Mouse (Mus musculus) hindbrain, embryonic 13.5 days (tissue): Measurements from ENCODE around the gene Ppm1n. TPM values are rescaled to one million over a fixed set of nuclear protein-coding genes. Genes with fewer than 3 reads are reported as not detected.

ENCODE experiments used
- ATAC-seq: fragments of 200-750 bp; cut with Nextera tagmentation; 2 replicates; pipeline ENCODE4 v1.8.0; 2017; ENCODE audit warnings: moderate TSS enrichment; ENCODE audit not compliant: low FRiP score
- H3K27ac ChIP-seq: fragments of 300-500 bp; sonication (generic); 2 replicates; pipeline ENCODE4 v1.5.1; 2015; ENCODE audit warnings: inconsistent platforms, mild to moderate bottlenecking, moderate library complexity
- H3K27me3 ChIP-seq: fragments of 300-500 bp; sonication (generic); 2 replicates; pipeline ENCODE4 v1.6.1; 2015; ENCODE audit warnings: mild to moderate bottlenecking, inconsistent platforms
- H3K36me3 ChIP-seq: fragments of 300-500 bp; sonication (generic); 2 replicates; pipeline ENCODE4 v1.6.1; 2015; ENCODE audit warnings: mild to moderate bottlenecking, inconsistent platforms
- H3K4me1 ChIP-seq: fragments of 300-500 bp; sonication (generic); replicated peaks from 2 replicates; pipeline ENCODE4 v1.6.1; 2015; ENCODE audit warnings: inconsistent platforms
- H3K4me2 ChIP-seq: fragments of 300-500 bp; sonication (generic); 2 replicates; pipeline ENCODE4 v1.6.1; 2015; ENCODE audit warnings: inconsistent platforms, mild to moderate bottlenecking, moderate library complexity
- H3K4me3 ChIP-seq: fragments of 300-500 bp; sonication (generic); 2 replicates; pipeline ENCODE4 v1.5.1; 2015; ENCODE audit warnings: mild to moderate bottlenecking, inconsistent platforms
- H3K9ac ChIP-seq: fragments of 300-500 bp; sonication (generic); 2 replicates; pipeline ENCODE4 v1.6.1; 2015; ENCODE audit warnings: mild to moderate bottlenecking, inconsistent platforms
- H3K9me3 ChIP-seq: fragments of 300-500 bp; sonication (generic); 2 replicates; pipeline ENCODE4 v1.6.1; 2016; ENCODE audit warnings: inconsistent platforms
- WGBS: fragments of 180-500 bp; shearing (Covaris S2); methylation state at CpG from one replicate; pipeline ENCODE4 v1.1.7; 2015; 5-methylcytosine and 5-hydroxymethylcytosine counted together
- polyA plus RNA-seq: library from polyadenylated mRNA; unstranded; fragments of >200 nt; fragmentation: Nextera tagmentation; extraction: Ambion mirVana; gene quantifications from 2 replicates; pipeline ENCODE4 v1.2.1, GENCODE M21; 2015

Gene Ppm1n
- 0.49 and 0.69 TPM in 2 replicates for polyA plus RNA-seq

DNA sequence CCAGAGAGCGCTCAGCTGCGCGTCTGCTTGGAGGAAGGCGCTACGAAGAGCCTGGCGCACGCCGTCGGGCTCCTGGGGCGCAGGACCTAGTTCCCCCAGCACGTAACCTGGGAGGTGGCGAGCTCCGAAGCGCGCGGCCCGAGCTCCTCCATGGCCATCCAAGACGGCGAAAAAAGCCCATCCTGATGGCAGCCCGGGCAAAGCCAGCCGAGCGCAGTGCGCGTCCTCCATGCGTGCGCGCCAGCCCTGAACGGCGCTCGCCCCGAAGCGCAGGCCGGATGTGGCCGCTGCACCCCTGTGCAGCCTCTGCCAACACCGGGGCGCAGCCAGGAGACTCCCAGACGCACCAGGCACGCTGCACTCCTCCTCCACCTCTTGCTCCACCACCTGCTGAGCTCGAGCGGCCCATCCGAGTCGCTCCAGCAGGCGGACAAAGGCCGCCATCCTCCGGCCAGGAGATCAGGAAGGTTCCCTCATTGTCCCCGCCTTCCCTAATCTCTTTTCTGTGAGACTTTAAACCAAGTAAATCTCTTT, at the start of gene Ppm1n:
Gene Ppm1n (minus strand): TSS at position 484 of the 534 bp plus-strand sequence.
- under 1% methylated on average over 46 of the region's 46 CpGs for WGBS
- peaks cover 58% of the 10 kb centered on the region for H3K27me3 ChIP-seq
- ATAC-seq: no peak
- no peaks in the 10 kb centered on the region for H3K36me3 ChIP-seq
- H3K9ac ChIP-seq: peak within 1 kb of the TSS; percentile 60
- peak within 1 kb of the TSS; percentile 35 for H3K4me3 ChIP-seq
- peak within 1 kb of the TSS; percentile 54 for H3K4me2 ChIP-seq
- H3K4me1 ChIP-seq: peaks cover 24% of the 10 kb centered on the region
- H3K9me3 ChIP-seq: no peaks in the 10 kb centered on the region
- no peak within 1 kb of the TSS for H3K27ac ChIP-seq

- 0 out of 2 replicates have a peak, but pooled peaks cover 2% of the 10 kb centered on the region for H3K27me3 ChIP-seq
- ATAC-seq: no peak
- H3K9ac ChIP-seq: no peak overlapping the region
- H3K4me1 ChIP-seq: peaks cover 24% of the 10 kb centered on the region
- H3K27ac ChIP-seq: no peak overlapping the region
- H3K9me3 ChIP-seq: no peaks in the 10 kb centered on the region
- no peaks in the 10 kb centered on the region for H3K36me3 ChIP-seq
- no peak overlapping the region for H3K4me2 ChIP-seq
- H3K4me3 ChIP-seq: no peak overlapping the region
Observed at GRCm38 (mm10) chr7:19328425-19328824, 48.6 kb upstream of the Ppm1n start.

- H3K4me1 ChIP-seq: peaks cover 21% of the 10 kb centered on the region
- no peak overlapping the region for H3K4me3 ChIP-seq
- H3K27ac ChIP-seq: no peak overlapping the region
- 78% methylated on average over 5 of the region's 5 CpGs for WGBS
- H3K36me3 ChIP-seq: no peaks in the 10 kb centered on the region
- H3K27me3 ChIP-seq: 0 out of 2 replicates have a peak, but pooled peaks cover 8% of the 10 kb centered on the region
- H3K9ac ChIP-seq: 0 out of 2 replicates have a peak overlapping the region, but pooled peaks have one; percentile 11
- ATAC-seq: no peak
- no peaks in the 10 kb centered on the region for H3K9me3 ChIP-seq
- H3K4me2 ChIP-seq: peak overlapping the region; percentile 68; the same call in 1 of the 2 replicates
Observed at GRCm38 (mm10) chr7:19327782-19328181, 47.9 kb upstream of the Ppm1n start.

- peak overlapping the region; percentile 63 for H3K9ac ChIP-seq
Observed at GRCm38 (mm10) chr7:19327128-19327527, 47.3 kb upstream of the Ppm1n start.

DNA sequence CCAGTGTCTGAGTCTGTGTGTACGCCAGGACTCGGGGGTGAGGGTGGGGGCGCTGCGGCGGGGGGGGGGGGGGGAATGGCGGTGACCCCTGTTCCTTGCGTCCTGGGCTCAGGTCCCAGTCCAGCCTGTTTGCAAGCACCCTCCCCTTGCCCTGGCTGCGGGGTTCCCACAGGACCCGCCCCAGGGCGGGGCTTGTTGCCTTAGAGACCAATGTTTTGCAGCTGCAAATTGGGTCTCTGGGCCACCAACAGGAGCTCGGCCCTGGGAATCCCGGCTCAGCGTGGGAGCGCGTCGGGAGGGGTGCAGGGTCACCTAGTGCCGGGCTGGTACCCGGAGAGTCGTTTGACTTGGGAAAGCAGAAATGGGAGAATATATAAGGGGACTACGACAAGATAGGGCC, 46.5 kb upstream of the Ppm1n start:
- no peaks in the 10 kb centered on the region for H3K9me3 ChIP-seq
- peak overlapping the region; percentile 41 for H3K4me3 ChIP-seq
- under 1% methylated on average over 19 of the region's 20 CpGs for WGBS

More at GRCm38 (mm10) chr7:19327128-19327527, 47.3 kb upstream of the Ppm1n start:
- Histone ChIP-seq H3K36me3 (no peaks in the 10 kb centered on the region), H3K27me3 (0 out of 2 replicates have a peak, but pooled peaks cover 15% of the 10 kb centered on the region), H3K27ac (peak overlapping the region; percentile 60; the same call in 1 of the 2 replicates), H3K9me3 (no peaks in the 10 kb centered on the region), H3K4me1 (peaks cover 18% of the 10 kb centered on the region), H3K4me3 (peak overlapping the region; percentile 41), H3K4me2 (peak overlapping the region; percentile 68)
- WGBS: under 1% methylated on average over 22 of the region's 22 CpGs
- peak; percentile 53 for ATAC-seq

DNA sequence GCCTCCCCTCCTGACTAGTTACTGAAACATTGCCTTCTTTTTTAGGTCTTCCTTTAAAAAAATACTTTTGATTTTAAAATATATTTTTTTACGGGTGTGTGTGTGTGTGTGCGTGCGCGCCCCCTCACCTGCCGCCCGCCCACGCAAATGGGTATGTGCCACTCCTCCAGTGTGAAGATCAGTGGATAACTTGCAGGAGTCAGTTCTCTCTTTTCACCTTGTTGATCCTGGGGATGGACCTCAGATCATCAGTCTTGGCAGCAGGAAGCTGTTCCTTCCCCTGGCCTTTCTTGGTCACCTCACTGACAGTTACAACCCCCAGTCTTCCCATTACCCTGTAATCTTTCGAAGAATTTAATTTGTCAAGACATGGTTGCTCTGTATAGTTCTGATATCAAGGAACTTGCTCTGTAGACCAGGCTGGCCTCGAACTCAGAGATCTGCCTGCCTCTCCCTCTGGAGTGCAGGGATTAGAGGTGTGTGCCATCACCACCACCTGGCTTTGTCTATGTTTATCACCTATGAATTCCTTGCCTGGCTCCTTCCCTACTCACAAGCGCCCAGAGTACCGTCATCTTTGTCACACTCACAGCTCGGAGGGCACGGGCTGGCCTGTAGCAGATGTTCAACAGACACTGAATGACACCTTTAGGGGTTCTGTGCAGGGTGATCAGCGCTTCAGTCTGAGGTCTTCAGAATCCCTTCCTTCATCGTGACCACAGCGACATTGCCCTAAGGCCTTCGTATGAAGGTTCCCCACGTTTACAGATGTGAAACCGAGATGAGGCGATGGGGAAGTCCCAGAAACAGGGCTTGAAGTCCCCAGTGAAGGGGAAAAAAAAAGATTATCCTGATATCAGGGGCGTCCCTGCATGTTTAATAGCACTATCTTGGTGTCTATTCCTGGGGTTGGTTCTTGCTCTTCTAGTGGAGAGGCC, 45.7 kb upstream of the Ppm1n start:
- no peak for ATAC-seq
- WGBS: 75% methylated on average over 21 of the region's 21 CpGs

More for the DNA sequence above, 46.5 kb upstream of the Ppm1n start:
- Histone ChIP-seq H3K27me3 (0 out of 2 replicates have a peak, but pooled peaks cover 15% of the 10 kb centered on the region), H3K27ac (peak overlapping the region; percentile 60), H3K4me2 (peak overlapping the region; percentile 68), H3K4me1 (peaks cover 18% of the 10 kb centered on the region), H3K9ac (peak overlapping the region; percentile 63), H3K36me3 (no peaks in the 10 kb centered on the region)
- peak; percentile 56; the same call in 1 of the 2 replicates for ATAC-seq

GRCm38 (mm10) chr7:19324221-19324620, 44.4 kb upstream of the Ppm1n start:
- Histone ChIP-seq H3K9ac (no peak overlapping the region), H3K4me2 (no peak overlapping the region), H3K36me3 (no peaks in the 10 kb centered on the region), H3K9me3 (no peaks in the 10 kb centered on the region), H3K4me1 (peaks cover 31% of the 10 kb centered on the region), H3K4me3 (no peak overlapping the region), H3K27ac (no peak overlapping the region), H3K27me3 (0 out of 2 replicates have a peak, but pooled peaks cover 13% of the 10 kb centered on the region)
- 84% methylated on average over 11 of the region's 11 CpGs for WGBS
- ATAC-seq: no peak

More for the DNA sequence above, 45.7 kb upstream of the Ppm1n start:
- Histone ChIP-seq H3K9ac (no peak overlapping the region), H3K4me1 (peaks cover 22% of the 10 kb centered on the region), H3K27me3 (0 out of 2 replicates have a peak, but pooled peaks cover 15% of the 10 kb centered on the region), H3K36me3 (no peaks in the 10 kb centered on the region), H3K4me3 (no peak overlapping the region), H3K4me2 (no peak overlapping the region; the same call in 1 of the 2 replicates), H3K9me3 (no peaks in the 10 kb centered on the region), H3K27ac (no peak overlapping the region)

GRCm38 (mm10) chr7:19322489-19322888, 42.6 kb upstream of the Ppm1n start:
- Histone ChIP-seq H3K27ac (no peak overlapping the region), H3K36me3 (no peaks in the 10 kb centered on the region), H3K9ac (no peak overlapping the region), H3K27me3 (peaks cover 26% of the 10 kb centered on the region), H3K9me3 (no peaks in the 10 kb centered on the region), H3K4me1 (peaks cover 28% of the 10 kb centered on the region), H3K4me2 (no peak overlapping the region), H3K4me3 (no peak overlapping the region)
- ATAC-seq: no peak
- 62% methylated on average over 9 of the region's 9 CpGs for WGBS

- H3K27ac ChIP-seq: no peak overlapping the region
- H3K9ac ChIP-seq: no peak overlapping the region
- no peaks in the 10 kb centered on the region for H3K36me3 ChIP-seq
- no peak for ATAC-seq
- no peaks in the 10 kb centered on the region for H3K9me3 ChIP-seq
- WGBS: 67% methylated on average over 5 of the region's 5 CpGs
- peaks cover 18% of the 10 kb centered on the region for H3K4me1 ChIP-seq
- peaks cover 29% of the 10 kb centered on the region for H3K27me3 ChIP-seq
- no peak overlapping the region for H3K4me3 ChIP-seq
- H3K4me2 ChIP-seq: no peak overlapping the region
Observed at GRCm38 (mm10) chr7:19321464-19321863, 41.6 kb upstream of the Ppm1n start.

GRCm38 (mm10) chr7:19320637-19321036, 40.8 kb upstream of the Ppm1n start:
- H3K27ac ChIP-seq: no peak overlapping the region

GRCm38 (mm10) chr7:19319906-19320305, 40.0 kb upstream of the Ppm1n start:
- H3K9ac ChIP-seq: peak overlapping the region; percentile 71
- H3K4me3 ChIP-seq: peak overlapping the region; percentile 53
- H3K4me1 ChIP-seq: peaks cover 15% of the 10 kb centered on the region
- H3K9me3 ChIP-seq: no peaks in the 10 kb centered on the region
- peak overlapping the region; percentile 55; the same call in 1 of the 2 replicates for H3K27ac ChIP-seq
- H3K36me3 ChIP-seq: no peaks in the 10 kb centered on the region
- H3K4me2 ChIP-seq: peak overlapping the region; percentile 77
- WGBS: under 1% methylated on average over 41 of the region's 41 CpGs
- ATAC-seq: peak; percentile 95
- H3K27me3 ChIP-seq: peaks cover 32% of the 10 kb centered on the region

More at GRCm38 (mm10) chr7:19320637-19321036, 40.8 kb upstream of the Ppm1n start:
- Histone ChIP-seq H3K4me3 (peak overlapping the region; percentile 53), H3K36me3 (no peaks in the 10 kb centered on the region), H3K4me2 (peak overlapping the region; percentile 77), H3K9me3 (no peaks in the 10 kb centered on the region), H3K4me1 (peaks cover 15% of the 10 kb centered on the region), H3K27me3 (peaks cover 29% of the 10 kb centered on the region), H3K9ac (peak overlapping the region; percentile 62; the same call in 1 of the 2 replicates)
- 41% methylated on average over 7 of the region's 7 CpGs for WGBS
- ATAC-seq: no peak

- Histone ChIP-seq H3K36me3 (no peaks in the 10 kb centered on the region), H3K9me3 (no peaks in the 10 kb centered on the region), H3K4me3 (peak overlapping the region; percentile 53), H3K4me2 (peak overlapping the region; percentile 77), H3K27ac (peak overlapping the region; percentile 55; the same call in 1 of the 2 replicates), H3K9ac (peak overlapping the region; percentile 71), H3K4me1 (peaks cover 15% of the 10 kb centered on the region), H3K27me3 (peaks cover 35% of the 10 kb centered on the region)
- ATAC-seq: peak; percentile 77
- 18% methylated on average over 9 of the region's 9 CpGs for WGBS
Observed at GRCm38 (mm10) chr7:19319458-19319857, 39.6 kb upstream of the Ppm1n start.
